Mouse (Mus musculus) cerebellum, adult 18-20 months (tissue): Measurements from ENCODE around the gene 1700020L24Rik.
A peak's percentile ranks its signal among the peaks of the same experiment; 100 is the strongest.

Experiments used
- DNase-seq, 2 experiments: peaks; one replicate each; pipeline ENCODE4 v3.0.0; 2021

1700020L24Rik gene

DNA sequence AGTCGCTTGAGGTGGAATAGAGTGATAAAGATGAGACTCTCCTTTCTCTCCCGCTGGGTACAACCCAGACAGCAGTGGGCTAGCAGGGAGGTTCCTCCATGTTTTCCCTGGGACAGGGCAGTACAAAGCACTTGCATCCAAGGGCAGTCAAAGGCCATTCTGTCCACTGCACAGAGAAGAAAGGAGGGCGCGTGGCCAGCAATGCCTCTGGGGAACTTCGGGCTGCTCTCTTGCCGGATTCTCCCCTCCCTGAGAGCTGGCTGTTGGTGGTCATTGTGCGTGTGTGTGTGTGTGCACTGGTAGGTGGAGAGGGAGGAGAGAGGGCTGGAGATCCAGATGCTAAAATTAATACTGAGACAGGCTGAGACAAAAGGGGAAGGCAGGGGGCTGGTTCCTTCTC is 3.8 kb downstream of the 1700020L24Rik start:
- no peak for DNase-seq

DNA sequence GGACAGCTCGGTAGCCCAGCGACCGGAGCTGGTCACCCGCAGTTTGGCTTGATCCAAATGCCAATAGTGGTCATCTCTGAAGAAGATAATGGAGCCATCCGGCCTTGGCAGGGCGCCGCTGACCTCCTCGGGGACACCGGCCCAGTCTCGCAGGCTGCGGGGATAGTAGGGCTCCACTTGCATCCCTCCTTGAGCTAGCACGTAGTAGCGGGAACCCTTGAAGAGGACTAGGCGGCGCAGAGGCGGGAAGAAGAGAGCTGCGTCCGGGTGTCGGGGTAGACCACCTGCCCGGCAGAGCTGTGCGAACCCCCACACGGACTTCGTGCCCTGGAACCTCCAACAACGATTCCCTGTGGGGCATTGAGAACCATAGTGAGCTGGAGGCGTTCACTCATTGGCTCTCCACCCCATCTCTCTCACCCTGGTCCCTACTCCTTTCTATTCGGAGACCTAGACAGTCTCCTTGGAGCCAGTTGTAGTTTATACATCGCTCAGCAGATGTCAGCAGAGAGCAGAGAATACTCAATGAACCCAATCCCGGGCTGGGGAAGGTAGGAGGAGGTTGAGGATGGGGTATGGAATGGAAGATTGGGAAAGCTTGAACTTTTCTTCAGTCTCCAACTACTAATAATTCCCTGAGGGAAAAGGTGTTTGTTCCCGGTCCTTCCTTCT is 5.3 kb downstream of the 1700020L24Rik start:
- DNase-seq, result peak; percentile 88

DNA sequence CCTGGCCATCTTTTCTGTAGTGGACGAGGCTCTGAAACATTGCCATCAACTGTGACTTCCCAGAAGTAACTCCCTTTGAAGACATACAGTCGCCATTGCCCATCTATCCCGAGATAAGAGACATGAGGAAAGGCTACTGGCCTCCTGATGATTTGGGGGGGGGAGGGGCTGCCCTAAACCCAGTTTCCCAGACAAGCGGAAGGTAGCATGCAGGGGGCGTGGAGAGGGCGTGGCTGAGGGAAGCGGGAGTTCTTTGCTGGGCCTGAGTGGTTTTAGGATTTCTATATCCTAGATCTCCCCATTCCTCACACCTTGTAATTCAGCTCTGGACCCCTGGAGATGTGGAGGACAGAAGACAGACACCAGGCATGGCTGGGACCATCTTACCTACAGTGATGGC is 6.3 kb downstream of the 1700020L24Rik start:
- DNase-seq, result no peak

DNA sequence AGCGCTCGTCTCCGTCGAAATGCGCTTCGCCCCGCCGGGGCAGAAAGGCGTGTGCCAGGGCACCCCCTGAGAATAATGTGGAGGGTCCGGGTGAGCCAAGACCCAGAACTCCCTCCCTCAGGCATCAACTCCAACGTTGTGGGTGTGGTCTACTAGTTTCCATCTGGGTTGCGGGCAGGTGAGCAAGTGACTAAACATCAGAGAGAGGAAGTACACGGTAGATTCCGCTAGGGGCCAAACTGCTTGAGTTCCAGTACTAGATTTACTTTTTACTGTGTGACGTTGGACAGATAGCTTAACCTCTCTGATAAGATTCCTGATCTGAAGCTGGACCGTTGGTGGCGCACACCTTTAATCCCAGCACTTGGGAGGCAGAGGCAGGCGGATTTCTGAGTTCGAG is 7.5 kb downstream of the 1700020L24Rik start:
- DNase-seq, result no peak

DNA sequence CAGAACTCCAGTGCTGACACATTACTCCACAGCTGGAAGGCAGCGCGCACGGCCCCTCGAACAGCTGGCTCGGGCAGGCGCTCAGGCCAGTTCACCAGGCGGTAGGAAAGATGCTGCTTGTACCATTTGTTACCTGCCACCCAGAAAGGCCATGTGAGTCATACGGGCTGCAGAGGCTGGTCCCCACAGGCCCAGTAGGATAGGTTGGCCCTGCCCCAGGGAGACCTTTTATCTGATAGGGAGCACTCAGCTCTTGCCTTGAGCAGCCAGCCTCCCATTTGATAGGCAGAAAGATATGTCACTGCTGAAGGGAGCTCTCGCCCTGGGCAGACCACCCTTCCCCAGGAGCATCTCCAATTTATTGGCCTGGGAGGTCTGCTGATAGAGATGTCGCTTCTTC is 10.1 kb downstream of the 1700020L24Rik start:
- DNase-seq, result no peak

DNA sequence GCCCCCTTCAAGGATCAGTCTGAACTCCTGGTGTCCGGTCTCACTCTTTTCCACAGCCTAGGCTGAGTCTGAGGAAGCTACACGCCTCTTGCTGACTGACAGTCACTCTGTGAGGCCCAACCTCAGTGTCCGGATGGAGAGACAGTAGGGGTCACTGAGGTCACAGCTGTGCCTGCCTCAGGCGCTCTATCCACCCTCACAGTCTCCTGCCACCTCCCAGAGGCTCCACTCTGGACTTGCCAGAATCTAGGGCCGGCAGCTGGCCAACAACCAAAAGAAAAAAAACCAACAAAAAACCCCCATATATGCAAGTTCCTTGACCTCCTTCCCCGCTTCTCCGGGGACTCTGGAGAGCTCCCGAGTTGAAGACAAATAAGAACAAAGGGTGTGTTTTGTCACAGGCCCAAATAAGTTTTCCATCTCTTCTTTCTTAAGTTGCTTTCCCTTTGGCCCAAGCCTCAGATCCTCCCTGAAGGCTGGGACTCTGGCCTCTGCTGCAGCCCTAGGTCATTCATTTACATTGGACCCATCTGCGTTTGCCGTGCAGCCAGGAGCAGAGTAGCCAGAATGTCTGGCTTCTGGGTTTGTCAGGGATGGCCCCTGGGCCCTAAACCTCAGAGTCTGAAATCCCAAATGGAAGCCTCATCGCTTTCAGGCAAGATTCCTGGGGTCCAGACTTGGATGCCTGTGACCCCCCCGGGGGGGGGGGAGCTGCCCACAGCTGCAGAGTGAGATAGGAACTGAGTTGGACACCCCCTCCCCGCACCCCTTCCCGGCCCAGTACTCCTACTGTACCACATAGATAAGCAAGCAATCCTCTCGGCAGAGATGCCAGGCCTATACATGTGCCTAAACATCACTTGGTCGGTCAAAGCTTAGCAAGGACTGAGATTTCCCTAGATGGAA is 10.8 kb downstream of the 1700020L24Rik start:
- DNase-seq, result no peak

DNA sequence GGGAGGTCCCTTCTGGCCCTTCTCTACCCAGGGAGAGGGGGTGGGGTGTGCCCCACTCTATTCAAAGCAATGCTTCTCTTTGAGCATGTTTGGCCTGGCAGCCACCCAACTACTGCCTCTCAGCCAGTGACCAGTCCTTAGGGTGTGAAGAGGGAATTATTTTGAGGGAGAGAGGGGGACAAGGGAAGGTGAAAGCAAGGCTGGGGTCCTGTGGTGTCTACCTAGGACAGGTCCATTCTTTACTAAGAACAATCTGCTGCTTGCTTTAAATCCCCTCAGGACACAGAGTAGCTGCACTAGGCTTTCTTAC is 11.4 kb downstream of the 1700020L24Rik start:
- DNase-seq, result no peak

DNA sequence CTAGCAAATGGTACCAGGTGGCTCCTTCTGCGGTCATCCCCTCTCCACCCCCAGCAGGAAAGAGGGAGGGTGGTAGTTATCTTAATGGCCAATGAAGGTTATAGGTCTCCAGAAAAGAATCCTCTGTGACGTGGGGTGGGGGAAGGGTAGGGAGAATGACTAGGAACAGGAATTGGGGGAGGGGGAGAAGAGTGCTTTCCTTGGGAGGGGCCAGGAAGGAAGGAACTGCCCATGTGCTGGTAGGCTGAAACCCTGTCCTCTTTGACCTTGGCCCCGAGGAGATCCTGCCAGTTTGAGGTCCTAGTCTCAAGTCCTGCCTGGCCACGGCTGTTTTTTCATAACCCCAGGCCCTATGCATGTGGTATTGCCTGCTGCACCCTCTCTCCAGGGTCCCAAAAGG is 11.8 kb downstream of the 1700020L24Rik start:
- DNase-seq, result no peak

DNA sequence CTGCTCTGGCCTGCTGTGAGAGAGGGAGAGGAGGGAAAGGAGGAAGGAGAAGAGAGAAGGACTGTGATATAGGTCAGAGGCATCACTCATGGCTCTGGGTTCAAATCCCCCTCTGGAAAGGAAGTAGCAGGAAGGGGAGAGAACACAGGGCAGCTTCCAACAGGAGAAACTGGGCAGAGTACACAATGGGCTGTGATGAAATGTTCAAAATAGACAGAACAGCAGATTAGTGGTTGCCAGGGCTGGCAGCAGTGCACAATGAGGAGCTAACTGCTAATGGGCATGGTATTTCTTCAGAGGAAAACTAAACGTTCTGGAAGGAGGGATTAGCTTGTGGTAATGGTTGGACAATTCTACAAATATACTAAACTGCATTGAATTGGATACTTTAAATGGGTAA is 13.1 kb downstream of the 1700020L24Rik start:
- DNase-seq, result no peak

DNA sequence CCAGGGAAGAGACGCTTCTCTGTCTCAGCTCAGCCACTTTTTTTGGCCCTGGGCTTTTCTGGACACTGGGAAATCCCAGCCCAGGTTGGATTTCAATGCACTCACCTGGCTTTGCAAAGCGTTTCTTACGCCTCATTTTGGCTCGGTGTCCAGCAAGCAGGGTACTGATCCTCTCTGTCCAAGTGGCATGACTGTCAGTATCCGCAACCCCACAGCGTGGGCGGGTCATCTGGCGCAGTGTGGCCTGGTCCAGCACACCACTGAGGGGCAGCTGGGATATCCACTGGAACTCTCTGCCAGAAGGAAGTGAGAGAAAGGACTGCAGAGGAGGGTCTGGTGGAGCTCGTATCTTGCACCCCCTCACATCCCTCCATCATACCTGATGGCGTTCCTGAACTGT is 13.8 kb downstream of the 1700020L24Rik start:
- DNase-seq, result no peak

DNA sequence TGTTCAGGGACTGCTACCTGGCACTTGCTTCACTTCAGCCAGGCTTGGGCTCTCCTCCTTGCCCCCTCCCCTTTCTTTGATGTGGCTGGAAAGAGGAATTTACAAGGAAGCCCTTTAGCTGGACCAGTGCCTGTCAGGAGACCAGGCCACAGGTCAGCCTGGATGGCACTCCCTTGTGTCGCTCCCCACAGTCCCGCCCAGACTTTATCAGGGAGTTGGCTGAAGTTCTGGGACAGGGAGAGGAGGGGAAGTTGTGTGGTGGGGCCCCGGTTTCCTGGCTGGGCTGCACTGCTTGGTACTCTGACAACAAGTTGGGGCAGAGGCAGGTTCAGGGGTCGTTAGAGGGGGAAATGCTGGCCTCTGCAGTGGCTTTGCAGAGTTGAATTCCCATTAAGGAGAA is 17.1 kb downstream of the 1700020L24Rik start:
- no peak for DNase-seq

DNA sequence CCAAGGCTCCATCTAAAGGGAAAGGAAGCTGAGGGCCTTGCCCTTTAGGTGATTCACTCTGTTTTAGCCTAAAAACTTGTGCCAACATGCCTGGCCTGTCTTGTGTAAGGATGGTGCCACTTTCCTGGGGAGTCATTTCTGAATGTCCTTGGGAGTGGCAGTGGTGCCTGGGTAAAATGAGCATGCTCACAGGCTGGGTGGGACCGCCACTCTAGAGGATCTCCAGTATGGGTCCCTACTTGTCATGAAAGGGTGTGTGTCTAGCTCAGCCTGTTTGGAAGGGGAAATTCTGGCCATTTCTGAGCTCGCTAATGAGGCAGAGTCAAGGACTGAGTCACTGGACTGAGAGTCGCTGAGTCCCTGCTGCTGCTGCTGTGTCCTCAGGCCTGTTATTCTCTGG is 18.1 kb downstream of the 1700020L24Rik start:
- no peak for DNase-seq

DNA sequence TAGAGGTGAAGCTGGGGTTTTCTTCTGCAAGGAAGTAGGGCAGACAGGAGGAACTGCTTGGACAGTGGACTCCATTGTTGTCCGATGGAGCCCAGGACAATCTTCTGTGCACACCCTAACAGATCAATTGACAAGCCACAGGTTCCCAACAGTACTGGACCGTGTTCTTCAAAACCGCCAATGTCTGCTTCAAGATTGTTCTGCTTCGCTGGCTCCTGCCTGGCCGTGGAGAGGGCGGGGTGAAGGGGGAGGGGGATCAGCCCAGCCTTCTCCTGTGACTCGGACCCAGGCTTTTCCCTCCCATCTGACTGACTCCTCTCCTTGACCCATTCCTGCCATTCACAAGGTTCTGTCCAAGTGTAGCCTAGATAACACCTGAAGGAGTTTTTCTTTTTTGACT is 19.8 kb downstream of the 1700020L24Rik start:
- DNase-seq, result no peak

DNA sequence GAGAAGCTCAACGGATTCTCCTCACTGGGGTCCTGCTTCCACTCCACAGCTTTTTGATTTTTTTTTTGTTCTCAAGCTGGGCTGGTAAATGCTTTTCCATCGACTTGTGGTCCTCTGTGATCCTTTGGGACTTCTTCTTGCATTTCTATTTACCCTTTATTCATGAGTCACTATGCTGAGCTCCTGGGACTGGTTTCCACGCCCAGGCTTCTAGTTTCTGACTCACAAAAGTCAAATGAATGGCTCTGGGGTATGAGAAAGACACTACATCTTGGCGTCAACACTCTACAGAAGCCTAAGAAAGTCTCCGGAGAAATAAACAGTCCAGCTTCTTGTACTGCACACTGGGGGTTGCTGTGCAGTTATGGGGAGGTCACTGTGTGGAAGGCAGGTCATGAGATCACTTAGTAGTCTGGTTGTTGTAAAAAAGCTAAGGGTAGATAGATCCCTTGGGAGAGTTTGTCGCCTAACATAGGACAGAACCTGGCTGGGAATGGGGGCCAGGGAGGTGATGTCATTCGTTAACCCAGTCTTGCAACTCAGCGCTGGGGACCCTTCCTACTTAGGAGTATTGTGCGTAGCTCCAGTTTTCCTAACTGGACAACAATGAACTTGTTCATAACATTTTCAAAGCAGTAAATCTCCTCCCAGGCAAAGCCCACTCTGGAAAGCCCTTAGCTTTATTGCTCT is 20.6 kb downstream of the 1700020L24Rik start:
- no peak for DNase-seq

DNA sequence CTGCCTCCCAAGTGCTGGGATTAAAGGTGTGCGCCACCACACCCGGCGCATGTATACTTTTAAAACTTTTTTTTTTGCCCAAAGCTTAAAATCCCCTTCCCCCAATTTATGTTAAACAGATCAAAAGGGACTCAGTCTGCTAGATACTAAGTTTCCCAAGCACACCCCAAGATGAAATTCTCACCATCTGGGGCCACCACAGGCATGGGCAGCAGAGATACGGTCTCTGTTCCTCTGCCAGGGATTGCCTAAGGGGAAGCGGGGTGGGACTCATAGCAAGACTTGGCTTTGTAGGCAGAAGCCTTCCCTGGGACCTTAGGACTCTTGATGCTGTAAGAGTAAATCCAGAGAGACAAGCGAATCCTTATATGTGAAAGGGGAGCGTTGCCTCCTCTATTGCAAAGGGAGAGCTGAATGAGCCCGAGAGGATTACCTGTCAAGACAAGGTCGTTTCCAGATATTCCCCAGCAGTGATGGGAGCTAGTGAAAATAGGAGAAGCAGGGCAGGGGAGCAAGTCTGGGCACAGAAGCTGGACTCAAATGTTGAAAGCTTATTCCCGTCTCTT is 24.1 kb downstream of the 1700020L24Rik start:
- DNase-seq, result no peak

DNA sequence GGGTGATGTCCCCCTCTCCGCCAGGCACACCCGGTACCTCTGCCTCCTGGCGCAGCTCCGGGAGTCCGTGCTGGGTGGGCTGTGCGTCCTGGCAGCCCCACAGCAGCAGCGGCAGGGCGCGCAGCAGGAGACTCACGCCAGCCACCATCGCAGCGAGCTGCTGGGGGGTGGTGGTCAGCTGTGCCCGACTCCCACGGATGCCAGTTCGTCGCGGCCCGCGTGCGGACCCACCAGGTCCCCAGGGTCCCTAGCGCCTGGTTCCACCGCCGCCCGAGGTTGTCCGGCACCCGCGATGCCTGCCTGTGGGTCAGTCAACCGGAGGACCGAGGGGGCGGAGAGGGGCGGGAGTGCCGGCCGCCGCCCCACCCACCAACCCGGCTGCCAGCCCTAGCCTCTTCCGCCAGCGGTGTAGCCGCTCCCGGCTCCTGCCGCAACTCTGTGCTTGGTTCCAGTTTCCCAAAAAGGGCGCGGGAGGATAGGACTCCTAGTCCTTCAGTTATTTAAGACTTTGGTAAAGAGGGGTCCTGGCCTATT is 25.3 kb downstream of the 1700020L24Rik start, which contains the start of gene Mmp28:
Mmp28 (minus strand) TSS at position 361 of the 534 bp plus-strand sequence.
- peak; percentile 34 to 56 for DNase-seq

DNA sequence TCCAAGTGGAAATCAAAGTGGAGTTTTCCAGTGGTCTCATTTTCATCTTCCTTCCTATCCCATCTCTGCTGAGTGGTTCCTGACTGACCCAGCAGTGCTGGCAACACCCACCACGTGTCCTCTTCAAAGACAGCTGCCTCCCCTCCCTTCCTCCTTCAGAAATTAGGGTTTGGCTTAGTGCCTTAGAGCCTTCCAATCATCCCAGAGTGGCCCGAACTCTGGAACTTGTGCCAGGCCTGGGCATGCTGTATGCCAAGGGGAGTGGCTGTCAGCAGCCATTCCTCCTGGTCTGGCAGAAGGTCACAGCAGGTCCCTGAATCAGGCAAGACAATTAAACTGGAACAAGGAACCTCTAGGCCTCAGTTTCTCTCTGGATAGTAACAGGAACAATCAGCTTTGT is 28.5 kb downstream of the 1700020L24Rik start:
- peak; percentile 78 to 89 for DNase-seq

DNA sequence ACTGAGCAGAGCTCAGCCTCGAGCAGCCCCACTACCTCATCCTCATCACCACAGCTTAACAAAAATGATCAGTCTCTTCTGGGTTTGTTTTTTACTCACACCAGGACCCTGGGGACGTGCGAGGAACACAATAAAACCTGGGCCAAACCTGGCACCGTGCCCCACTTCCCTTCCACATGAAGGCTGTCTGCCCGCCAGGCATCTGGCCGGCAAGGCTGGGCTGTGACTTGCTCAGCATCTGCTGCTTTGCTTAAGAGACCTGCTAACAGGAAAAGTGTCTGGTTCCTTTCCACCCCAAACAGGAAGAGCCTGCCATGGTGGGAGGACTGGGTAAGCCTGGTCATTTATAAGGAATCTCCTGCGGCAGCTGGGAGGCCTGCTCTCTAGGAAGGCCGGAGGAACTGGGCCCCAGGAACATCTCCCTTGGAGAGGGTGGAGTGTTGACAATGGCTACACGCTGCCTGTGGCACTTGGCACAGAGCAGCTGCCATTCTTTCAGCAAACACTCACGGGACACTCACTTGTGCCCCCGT is 29.7 kb downstream of the 1700020L24Rik start:
- DNase-seq, result peak; percentile 25 to 44

DNA sequence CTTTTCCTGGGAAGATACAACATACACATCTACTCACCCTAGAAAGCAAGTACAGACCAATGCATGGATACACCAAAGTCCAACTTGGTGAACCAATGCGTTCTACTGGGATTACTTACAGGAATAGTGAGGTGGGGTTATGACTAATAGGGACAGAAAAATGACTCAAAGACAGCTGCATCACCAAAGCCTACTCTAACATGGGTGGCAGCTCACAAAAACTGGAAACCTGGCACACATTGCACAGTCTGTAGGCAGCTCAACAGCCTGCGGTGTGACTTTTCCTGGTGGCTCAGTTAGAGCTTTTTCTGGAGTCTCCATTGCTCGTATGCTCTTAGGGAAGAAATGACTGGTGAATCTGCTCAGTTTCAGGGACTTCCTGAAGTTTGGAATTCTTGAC is 31.3 kb downstream of the 1700020L24Rik start:
- no peak for DNase-seq

DNA sequence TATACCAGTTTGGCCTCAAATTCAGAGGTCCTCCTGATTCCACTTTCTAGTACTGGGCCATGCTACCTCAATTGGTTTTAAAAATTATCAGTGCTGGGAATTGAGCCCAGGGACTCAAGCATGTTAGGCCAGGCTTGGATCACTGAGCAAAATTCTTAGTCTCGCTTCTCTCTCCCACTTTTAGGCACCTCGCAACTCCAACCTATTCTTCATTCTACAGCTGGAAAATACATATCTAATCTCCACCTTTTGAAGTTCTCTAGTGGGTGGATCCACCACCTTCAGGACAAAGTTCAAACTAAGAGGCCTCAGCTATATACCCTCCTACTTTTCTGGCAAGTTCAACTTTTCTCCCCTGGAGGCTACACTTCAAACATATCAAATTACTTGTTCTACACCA is 34.3 kb downstream of the 1700020L24Rik start:
- DNase-seq, result no peak

DNA sequence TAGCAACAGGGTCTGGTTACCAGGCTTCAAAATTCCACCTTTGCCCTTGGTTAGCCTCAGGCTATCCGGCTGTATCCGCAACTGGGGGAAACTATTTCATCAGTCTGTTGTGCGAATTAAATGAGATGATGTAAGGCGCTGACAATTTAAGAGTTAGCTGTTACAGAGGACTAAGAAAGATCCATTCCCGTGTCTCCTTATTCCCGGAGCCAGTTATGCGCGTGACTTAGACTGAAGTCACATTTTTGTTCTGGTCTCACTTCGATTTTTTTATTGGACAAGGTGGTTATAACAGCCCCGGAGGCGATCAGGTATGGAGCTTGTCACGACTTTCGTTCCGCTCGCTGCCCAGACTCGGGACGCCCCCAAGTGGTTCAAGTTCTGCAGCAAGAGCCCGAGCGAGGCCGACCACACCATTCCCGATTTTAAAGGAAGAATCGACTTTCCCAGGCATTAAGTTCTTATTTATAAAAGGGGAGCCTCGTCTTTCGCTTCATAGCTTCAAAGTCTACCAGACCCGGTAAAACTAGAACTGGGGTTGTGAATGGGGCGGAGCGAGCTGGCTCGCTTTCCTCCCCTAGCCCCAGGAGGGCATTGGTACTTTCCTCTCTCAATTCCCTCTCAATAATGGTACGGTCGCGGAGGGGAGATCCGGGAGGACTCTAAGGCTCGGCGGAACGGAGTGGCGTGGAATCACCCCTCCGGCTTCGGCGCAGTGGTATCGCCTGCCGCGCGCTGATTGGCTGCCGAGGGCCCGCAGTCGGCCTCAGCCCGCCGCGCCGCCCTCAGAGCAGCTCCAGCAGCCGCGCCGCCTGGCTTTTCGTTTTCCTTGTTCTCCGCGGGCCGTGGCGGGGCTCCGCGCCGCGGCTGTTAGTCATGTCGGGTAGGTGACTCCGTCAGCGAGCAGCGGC is 35.1 kb downstream of the 1700020L24Rik start, which contains the start of gene Taf15:
Taf15 (plus strand) TSS at position 763 of the 911 bp plus-strand sequence.
- peak; percentile 99 for DNase-seq
